Mouse (Mus musculus): ENCODE measurements at regions not wholly inside any gene's neighbourhood (a gene's known extent, or its start where the extent isn't known, plus 50 kb on each side); places are given as distances from the start of the nearest gene placed in this dataset.
A peak's percentile ranks its signal among the peaks of the same experiment; 100 is the strongest.

DNA sequence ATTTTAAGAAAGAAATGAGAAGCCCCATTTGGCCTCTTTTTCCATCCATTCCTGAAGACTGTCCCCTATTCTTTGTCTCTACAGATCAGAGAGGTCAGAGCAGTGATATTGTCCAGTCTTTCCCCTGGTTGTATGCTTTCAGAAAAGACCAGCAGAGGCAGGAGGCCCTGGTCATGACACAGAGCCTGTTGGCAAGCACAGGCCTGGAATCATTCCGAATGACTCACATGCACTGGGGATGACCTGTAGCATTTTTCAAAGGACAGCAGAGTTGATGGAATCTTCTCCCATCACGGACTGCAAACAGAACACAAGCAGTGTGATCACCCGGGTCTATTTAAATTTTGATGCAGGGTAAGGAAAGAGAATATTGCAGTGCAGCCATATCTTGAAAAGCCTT, 50.2 kb upstream of the Nxt1 start:
- TF ChIP-seq CTCF (conservative IDR thresholded peaks at IDR 0.05), result no peak
- H3K4me3 ChIP-seq, result no peak overlapping the region
- no peak for DNase-seq (ENCODE audit: low spot score in 2 of 2)
- no peak overlapping the region for H3K27ac ChIP-seq

GRCm38 (mm10) chr2:148611911-148612310, 60.5 kb upstream of the Nxt1 start:
- no peak for TF ChIP-seq CTCF (conservative IDR thresholded peaks at IDR 0.05)

DNA sequence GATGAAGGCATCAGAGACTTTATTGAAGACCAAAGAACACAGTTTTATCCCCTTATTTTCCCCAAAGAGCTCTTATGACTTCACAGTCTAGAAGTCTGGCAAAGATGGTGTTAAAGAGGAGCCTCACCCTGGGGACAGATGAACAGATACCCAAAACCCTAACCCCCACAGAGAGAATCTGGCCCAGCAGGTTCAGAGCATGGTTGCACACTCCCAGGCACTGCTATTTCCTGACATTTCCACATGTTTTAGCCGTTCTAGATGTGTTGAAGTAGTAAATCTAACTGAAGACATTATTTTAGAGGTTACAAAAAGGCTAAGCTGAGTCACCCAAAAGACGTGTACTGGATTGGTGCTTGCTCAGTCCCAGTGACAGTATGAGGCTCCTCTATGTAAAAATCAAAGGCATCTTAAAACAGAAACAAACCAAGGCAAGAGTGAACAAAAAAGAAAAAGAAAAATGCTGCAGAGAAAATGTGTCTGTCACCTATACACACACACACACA, 66.9 kb upstream of the Nxt1 start:
- no peak for DNase-seq (ENCODE audit: low spot score in 2 of 2)
- Histone ChIP-seq H3K27ac (no peak overlapping the region), H3K4me3 (no peak overlapping the region)
- no peak for TF ChIP-seq CTCF (conservative IDR thresholded peaks at IDR 0.05)

More at GRCm38 (mm10) chr2:148611911-148612310, 60.5 kb upstream of the Nxt1 start:
- Histone ChIP-seq H3K27ac (no peak overlapping the region), H3K4me3 (no peak overlapping the region)
- DNase-seq (ENCODE audit: low spot score in 2 of 2), result no peak

GRCm38 (mm10) chr2:148603951-148604350, 68.5 kb upstream of the Nxt1 start:
- no peak for DNase-seq (ENCODE audit: low spot score in 2 of 2)
- peak; percentile 37 for TF ChIP-seq CTCF (conservative IDR thresholded peaks at IDR 0.05)
- Histone ChIP-seq H3K4me3 (no peak overlapping the region), H3K27ac (no peak overlapping the region)

DNA sequence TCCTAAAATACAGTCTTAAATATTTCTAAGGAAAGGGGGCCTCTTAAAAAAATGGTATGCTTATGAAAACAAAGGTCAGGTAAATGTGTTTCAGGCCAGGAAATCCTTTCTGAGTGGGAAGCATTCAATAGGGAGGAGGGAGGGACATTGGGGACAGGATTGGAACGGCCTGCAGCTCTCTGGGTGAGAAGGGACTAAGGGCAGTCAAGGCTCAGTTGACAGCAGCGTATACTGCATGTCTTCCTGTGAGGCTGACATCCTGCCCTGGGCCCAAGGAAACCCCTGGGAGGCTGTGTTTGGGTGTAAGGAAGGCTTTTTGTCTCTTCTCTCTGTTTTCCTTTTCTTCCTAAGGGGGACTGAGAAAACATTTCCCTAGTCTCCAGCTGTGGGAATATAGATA, 69.1 kb upstream of the Nxt1 start:
- Histone ChIP-seq H3K27ac (no peak overlapping the region), H3K4me3 (no peak overlapping the region)
- TF ChIP-seq CTCF (conservative IDR thresholded peaks at IDR 0.05), result no peak
- DNase-seq (ENCODE audit: low spot score in 2 of 2), result no peak

- TF ChIP-seq CTCF (conservative IDR thresholded peaks at IDR 0.05), result no peak
- Histone ChIP-seq H3K27ac (peak overlapping the region; percentile 74), H3K4me3 (no peak overlapping the region)
- DNase-seq (ENCODE audit: low spot score in 2 of 2), result peak; percentile 66 to 85
Observed at GRCm38 (mm10) chr2:148599498-148599897, 72.9 kb upstream of the Nxt1 start.

DNA sequence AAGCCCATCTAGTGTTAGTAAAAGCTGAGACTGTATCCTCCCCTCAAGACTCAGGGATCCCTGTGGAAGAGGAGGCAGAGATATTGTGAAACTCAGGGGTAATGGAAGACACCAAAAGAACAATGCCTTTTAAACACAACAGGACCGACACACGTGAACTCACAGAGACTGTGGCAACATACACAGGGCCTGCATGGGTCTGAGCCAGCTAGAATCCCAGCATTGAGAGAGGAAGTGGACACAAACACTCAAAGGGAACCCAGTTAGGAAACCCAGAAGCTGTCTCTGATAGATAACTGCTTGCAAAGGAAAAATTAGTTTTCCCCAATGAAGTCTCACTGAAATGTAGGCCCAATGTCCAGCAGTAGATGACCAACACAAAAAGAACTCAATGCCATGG, 75.4 kb upstream of the Nxt1 start:
- no peak overlapping the region for H3K4me3 ChIP-seq
- DNase-seq (ENCODE audit: low spot score in 2 of 2), result no peak
- no peak for TF ChIP-seq CTCF (conservative IDR thresholded peaks at IDR 0.05)

GRCm38 (mm10) chr2:148585721-148586335, 86.6 kb upstream of the Nxt1 start:
- TF ChIP-seq CTCF (conservative IDR thresholded peaks at IDR 0.05), result no peak
- H3K27ac ChIP-seq, result no peak overlapping the region
- no peak overlapping the region for H3K4me3 ChIP-seq
- no peak for DNase-seq (ENCODE audit: low spot score in 2 of 2)

More for the DNA sequence above, 75.4 kb upstream of the Nxt1 start:
- H3K27ac ChIP-seq, result no peak overlapping the region

- no peak for TF ChIP-seq CTCF (conservative IDR thresholded peaks at IDR 0.05)
- no peak overlapping the region for H3K27ac ChIP-seq
- DNase-seq (ENCODE audit: low spot score in 2 of 2), result no peak
- no peak overlapping the region for H3K4me3 ChIP-seq
Observed at GRCm38 (mm10) chr2:148582208-148582607, 90.2 kb upstream of the Nxt1 start.

- TF ChIP-seq CTCF (conservative IDR thresholded peaks at IDR 0.05), result no peak
- no peak overlapping the region for H3K27ac ChIP-seq
- no peak for DNase-seq (ENCODE audit: low spot score in 2 of 2)
- H3K4me3 ChIP-seq, result no peak overlapping the region
Observed at GRCm38 (mm10) chr2:148581666-148582065, 90.7 kb upstream of the Nxt1 start.

- H3K27ac ChIP-seq, result no peak overlapping the region
- no peak overlapping the region for H3K4me3 ChIP-seq
- DNase-seq (ENCODE audit: low spot score in 2 of 2), result peak; percentile 33 to 48
- TF ChIP-seq CTCF (conservative IDR thresholded peaks at IDR 0.05), result peak; percentile 90
Observed at GRCm38 (mm10) chr2:148580286-148580966, 92.0 kb upstream of the Nxt1 start.

DNA sequence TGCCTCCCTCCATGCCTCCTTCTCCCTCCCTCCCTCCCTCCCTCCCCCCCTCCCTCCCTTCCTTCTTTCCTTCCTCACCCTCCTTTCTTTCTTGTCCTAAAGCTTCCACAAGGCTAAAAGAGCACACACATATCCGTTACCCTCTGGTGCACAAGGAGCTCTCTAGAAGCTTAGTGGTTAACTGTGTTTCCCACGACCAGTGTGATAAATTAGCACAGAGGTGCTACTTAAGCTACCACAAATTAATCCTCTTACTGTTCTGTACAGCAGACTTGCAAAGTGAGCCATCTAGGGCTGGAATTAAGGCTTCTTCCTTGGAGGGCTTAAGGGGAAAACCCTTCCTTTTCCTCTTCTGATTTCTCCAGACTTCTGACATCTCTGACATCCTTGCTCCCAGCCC, 92.8 kb upstream of the Nxt1 start:
- no peak overlapping the region for H3K27ac ChIP-seq
- H3K4me3 ChIP-seq, result no peak overlapping the region
- DNase-seq (ENCODE audit: low spot score in 2 of 2), result no peak
- no peak for TF ChIP-seq CTCF (conservative IDR thresholded peaks at IDR 0.05)

DNA sequence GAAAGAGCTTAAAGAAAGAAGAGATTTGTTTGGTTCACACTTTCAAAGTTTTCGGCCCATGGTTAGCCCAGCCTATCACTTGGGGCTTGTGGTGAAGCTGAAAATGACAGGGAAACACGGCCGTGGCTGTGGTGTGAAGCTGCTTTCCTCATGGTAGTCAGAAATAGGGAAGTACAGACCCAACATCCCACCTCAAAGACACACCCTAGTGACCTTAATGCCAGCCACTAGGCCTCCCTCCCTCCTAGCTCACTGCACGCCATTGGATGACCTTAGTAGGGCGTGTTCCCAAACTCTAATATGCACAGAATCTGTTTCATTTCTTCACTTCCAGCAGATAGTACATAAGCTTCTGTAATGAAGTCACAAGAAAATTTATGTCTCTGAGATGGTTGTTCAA, 93.4 kb upstream of the Nxt1 start:
- no peak overlapping the region for H3K4me3 ChIP-seq
- no peak overlapping the region for H3K27ac ChIP-seq
- DNase-seq (ENCODE audit: low spot score in 2 of 2), result no peak
- no peak for TF ChIP-seq CTCF (conservative IDR thresholded peaks at IDR 0.05)

GRCm38 (mm10) chr2:148578176-148578575, 94.2 kb upstream of the Nxt1 start:
- no peak for TF ChIP-seq CTCF (conservative IDR thresholded peaks at IDR 0.05)
- H3K27ac ChIP-seq, result no peak overlapping the region
- no peak for DNase-seq (ENCODE audit: low spot score in 2 of 2)
- no peak overlapping the region for H3K4me3 ChIP-seq
